Mouse (Mus musculus) bone marrow, adult 2 months (tissue): Measurements from ENCODE around the gene Glrb. TPM values are rescaled to one million over a fixed set of nuclear protein-coding genes. Genes with fewer than 3 reads are reported as not detected.
A peak's percentile ranks its signal among the peaks of the same experiment; 100 is the strongest.

Experiments
- H3K27ac ChIP-seq: fragments of 200-500 bp; 2 replicates; pipeline ENCODE4 v1.5.1; 2012; ENCODE audit warnings: low read depth, mild to moderate bottlenecking, control low read depth, inconsistent platforms, low read length; ENCODE audit not compliant: control insufficient read depth, poor library complexity, insufficient read depth
- H3K4me1 ChIP-seq: fragments of 200-500 bp; 2 replicates; pipeline ENCODE4 v1.6.1; 2011; ENCODE audit warnings: low read length; ENCODE audit not compliant: control insufficient read depth, insufficient read depth
- H3K4me3 ChIP-seq: fragments of 200-500 bp; replicated peaks from 2 replicates; pipeline ENCODE3; 2011; ENCODE audit warnings: mild to moderate bottlenecking, low read depth, low read length, control low read depth; ENCODE audit not compliant: control insufficient read depth
- CTCF ChIP-seq: fragments of 200-500 bp; IDR thresholded peaks from 2 replicates; pipeline ENCODE4 v1.5.1; 2011; ENCODE audit warnings: low read length, control low read depth; ENCODE audit not compliant: control insufficient read depth, insufficient read depth
- POLR2A ChIP-seq: fragments of 200-500 bp; IDR thresholded peaks from 2 replicates; pipeline ENCODE4 v1.6.1; 2011; ENCODE audit warnings: low read depth, mild to moderate bottlenecking, control low read depth, low read length, borderline replicate concordance; ENCODE audit not compliant: control insufficient read depth
- WGBS: fragments of 180-500 bp; shearing (Covaris S2); methylation state at CpG from one replicate; pipeline ENCODE4 v1.1.7; 2018; 5-methylcytosine and 5-hydroxymethylcytosine counted together
- polyA plus RNA-seq: library from polyadenylated mRNA; stranded (reverse); fragments of >200 nt; gene quantifications from 2 replicates; pipeline ENCODE4 v1.2.4, GENCODE M21; 2011; ENCODE audit warnings: low replicate concordance; ENCODE audit not compliant: missing spikeins, insufficient read depth, insufficient read length

Gene Glrb
- polyA plus RNA-seq: not detected in 2 replicates

DNA sequence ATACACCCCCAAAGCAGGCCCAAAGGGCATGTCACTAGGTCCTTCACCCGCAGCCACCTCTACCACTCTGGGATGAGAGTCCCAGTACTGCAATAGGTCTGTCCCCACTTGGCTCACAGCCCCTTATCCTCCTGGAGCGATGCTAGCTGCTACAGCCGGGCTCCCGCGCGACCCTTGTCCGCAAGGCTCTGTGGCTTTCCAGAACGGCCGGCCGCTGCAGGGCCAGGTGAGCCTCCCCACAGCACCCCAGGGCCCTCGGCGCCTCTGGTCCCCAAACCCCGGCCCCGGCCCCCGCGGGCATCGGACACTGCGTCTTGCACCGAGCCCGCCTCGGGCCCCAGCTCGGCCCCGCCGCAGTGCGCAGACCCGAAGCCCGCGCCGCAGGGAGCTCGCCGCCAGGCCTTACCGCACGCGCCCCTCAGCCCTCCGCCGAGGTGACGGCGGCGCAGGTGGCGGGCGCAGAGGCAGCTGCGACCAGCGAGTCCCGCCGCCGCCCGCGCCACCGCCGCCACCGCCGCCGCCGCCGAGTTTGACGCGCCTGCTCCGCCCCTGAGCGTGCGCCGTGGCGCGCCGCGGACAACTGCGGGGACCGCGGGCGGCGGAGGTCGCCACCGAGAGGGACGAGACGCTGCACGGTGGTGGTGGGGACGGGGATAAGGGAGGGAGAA, at the start of gene Glrb:
TSS of gene Glrb (minus strand) at position 550 of the 668 bp plus-strand sequence.
- TF ChIP-seq CTCF (no peak), POLR2A (no peak)
- WGBS: 3% methylated on average over 73 of the region's 76 CpGs
- Histone ChIP-seq H3K4me1 (no peaks in the 10 kb centered on the region; the same call in 1 of the 2 replicates), H3K4me3 (no peak within 1 kb of the TSS), H3K27ac (no peak within 1 kb of the TSS; the same call in 1 of the 2 replicates)

DNA sequence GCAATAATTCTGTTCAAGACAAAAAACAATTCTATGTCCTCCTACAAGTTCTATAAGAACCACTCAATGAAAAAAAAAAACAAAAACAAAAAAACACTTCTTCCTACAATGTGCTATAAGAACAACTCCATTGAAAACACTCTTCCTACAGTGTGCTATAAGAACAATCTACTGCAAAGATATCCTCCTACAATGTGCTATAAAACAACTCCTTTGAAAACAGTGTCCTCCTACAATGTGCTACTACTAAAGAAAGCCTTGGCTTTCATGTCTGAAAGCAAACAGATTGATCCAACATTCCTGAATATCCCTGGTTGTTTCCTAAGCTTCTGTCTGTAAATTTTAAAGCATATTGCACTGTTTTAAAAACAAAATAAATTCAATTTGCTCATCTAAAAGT, 46.5 kb upstream of the Glrb start:
- Histone ChIP-seq H3K4me3 (no peak overlapping the region), H3K27ac (no peak overlapping the region), H3K4me1 (no peaks in the 10 kb centered on the region)
- TF ChIP-seq POLR2A: no peak
- TF ChIP-seq CTCF: no peak

DNA sequence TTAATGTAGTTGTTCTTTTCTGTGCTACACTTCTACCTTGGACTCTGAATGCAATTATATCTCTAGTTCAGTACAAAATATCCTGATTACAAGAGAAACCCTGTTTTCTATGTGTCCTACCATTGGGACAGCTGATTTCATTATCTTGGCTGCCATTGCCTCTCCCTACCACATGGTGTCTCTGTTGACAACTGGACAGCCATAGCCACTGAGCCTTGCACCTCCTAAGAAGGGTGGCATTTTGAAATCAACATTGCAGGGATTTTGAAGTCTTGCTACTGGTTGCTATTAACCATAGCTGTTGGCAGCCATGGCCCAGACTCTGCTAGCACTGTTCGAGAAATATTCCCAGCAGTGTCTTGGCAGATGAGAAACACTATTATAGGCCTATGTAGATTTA, 45.1 kb upstream of the Glrb start:
- peak; percentile 38 for TF ChIP-seq CTCF
- no peak for TF ChIP-seq POLR2A
- H3K4me1 ChIP-seq: no peaks in the 10 kb centered on the region
- no peak overlapping the region for H3K27ac ChIP-seq
- 25% methylated on average over 1 of the region's 1 CpGs for WGBS
- H3K4me3 ChIP-seq: no peak overlapping the region

DNA sequence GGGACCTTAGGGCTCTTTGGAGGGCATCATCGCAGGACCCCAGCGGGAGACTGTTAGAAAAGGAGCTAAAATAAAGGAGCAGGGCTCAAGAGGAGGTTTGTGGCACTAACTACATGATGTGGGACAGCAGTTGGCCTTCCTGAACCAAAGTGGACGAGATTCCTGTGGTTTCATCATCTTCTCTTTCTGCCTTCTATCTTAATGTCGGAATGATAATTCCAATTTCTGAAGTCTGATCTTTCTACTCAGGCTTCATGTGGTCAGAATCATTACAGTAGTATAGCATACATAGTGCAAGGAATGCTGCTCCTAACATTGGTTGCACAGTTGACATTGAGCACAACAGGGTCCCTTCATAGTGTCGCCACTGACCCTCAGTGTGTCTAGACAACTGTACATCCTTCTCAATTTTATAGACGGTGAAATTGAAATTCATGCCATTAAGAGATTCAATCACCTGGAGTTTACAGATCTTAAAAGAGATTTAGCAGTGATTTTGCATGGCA, 372 bp upstream of the Glrb start:
- H3K27ac ChIP-seq: no peak overlapping the region
- WGBS: 25% methylated on average over 6 of the region's 6 CpGs
- no peaks in the 10 kb centered on the region; the same call in 1 of the 2 replicates for H3K4me1 ChIP-seq
- TF ChIP-seq POLR2A (no peak), CTCF (no peak)
- H3K4me3 ChIP-seq: no peak overlapping the region

DNA sequence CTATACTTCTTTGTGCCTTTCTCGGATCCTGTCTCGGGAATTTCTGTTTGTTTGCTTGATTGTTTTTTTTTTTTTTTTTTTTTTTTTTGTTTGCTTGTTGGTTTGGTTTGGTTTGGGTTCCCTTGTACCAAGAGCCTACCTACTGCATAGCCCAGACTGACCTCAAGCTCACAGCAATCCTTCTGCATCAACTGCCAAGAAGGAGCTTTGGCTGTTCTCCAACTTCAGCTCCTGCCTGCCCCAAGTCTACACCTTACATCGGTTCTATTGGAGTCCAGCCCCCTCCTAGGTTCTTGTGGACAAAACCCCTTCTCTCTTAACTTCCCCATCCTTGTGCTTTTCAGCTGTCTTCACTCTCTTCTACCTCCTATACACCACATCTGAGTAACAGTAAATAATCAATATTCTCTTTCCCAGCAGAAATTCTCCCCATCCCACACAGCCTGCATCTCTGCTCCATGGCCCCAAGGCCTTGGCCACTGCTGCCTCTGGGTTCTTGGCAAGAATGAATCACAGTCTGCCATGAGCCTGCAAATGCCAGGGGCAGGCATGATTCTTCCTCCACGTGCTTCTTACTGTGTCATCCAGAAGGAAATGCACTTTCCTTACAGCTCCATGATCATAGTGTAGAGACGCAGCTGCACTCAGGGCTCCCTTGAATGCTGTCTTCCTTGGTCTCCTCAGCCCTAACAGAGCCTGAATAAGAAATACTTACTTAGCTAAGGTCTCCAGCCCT, 18.5 kb downstream of the Glrb start:
- 57% methylated on average over 5 of the region's 5 CpGs for WGBS
- TF ChIP-seq CTCF (no peak), POLR2A (no peak)
- Histone ChIP-seq H3K4me3 (no peak overlapping the region), H3K27ac (no peak overlapping the region), H3K4me1 (no peaks in the 10 kb centered on the region)

DNA sequence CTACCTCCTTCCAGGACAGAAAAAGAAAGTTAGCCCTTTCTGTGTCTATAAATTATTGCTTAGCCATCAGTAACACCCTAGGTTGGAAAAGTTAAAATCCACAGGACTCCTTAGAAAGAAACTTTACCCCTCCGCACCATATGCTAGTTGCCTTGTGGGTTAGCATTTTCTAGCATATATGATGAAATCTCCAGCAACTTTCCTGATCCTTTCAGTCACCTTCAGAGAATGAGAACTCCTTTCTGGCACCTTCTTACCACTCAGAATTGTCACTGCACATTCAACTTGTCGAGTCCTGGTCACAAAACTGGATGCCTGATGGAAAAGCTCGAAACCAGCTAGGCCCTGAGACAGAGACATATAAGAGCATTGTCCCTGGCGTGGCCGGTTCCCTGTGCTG, 19.1 kb downstream of the Glrb start:
- H3K27ac ChIP-seq: no peak overlapping the region
- no peaks in the 10 kb centered on the region for H3K4me1 ChIP-seq
- TF ChIP-seq POLR2A: no peak
- TF ChIP-seq CTCF: no peak
- H3K4me3 ChIP-seq: no peak overlapping the region
- WGBS: 80% methylated on average over 5 of the region's 5 CpGs

DNA sequence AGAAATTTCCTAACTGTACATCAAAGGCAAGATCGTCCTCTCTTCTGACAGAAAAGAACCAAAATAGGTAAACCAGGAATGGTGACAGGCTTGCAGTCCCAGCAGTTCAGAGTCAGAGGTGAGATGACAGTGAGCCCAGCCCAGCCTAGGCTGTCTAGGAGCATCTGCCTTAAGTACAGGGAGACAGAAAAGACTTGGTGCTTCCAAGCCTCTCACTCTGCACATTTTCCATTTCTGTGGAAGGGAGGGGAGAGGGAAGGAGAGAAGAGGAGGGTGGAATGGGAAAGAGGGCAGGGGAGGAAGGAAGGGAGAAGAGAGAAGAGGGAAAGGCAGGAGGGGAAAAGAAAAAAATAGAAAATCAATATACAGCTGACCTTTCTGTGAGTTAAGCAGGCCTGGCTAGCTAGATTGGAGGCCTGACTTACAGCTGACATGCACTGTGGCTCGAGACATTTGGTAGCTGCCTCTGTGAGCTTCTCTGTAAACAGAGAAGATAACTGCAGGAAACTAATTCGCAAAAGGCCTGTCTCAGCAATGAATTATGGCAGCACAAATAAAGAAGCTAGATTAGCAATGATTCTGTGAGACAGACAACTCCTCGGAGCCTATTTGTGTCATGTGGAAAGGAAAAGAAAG, 20.3 kb downstream of the Glrb start:
- 44% methylated on average over 4 of the region's 4 CpGs for WGBS
- no peaks in the 10 kb centered on the region for H3K4me1 ChIP-seq
- TF ChIP-seq POLR2A (no peak), CTCF (no peak)
- no peak overlapping the region for H3K27ac ChIP-seq
- H3K4me3 ChIP-seq: no peak overlapping the region

DNA sequence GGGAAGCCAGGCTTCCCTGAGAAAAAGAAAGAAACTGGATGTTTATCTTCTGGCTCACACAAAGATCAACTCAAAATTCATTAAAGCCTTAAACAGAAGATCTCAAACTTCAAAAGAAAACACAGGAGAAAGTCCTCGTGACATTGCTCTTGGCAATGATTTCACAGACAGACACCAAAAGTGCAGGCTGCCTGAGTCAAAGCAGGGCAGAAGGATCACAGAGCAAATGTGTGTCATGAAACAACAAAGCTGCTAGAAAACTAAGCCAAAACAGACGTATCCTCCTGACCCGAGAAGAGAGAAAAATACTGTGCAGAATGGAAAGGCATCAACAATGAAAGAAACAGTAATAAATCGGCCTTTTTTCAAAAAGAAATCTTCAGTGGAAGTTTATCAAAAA, 22.4 kb downstream of the Glrb start:
- TF ChIP-seq POLR2A: no peak
- no peak for TF ChIP-seq CTCF
- 71% methylated on average over 4 of the region's 4 CpGs for WGBS

More for the DNA sequence above, 22.4 kb downstream of the Glrb start:
- Histone ChIP-seq H3K27ac (no peak overlapping the region), H3K4me1 (no peaks in the 10 kb centered on the region), H3K4me3 (no peak overlapping the region)
